Mouse (Mus musculus): ENCODE data around the gene Filip1l.

Gene Filip1l

GRCm38 (mm10) chr16:57352751-57353150 lies at the start of gene Filip1l:
Filip1l (plus strand) TSS chr16:57353093.
- DNase-seq (ENCODE audit: low spot score) = no peak

DNA sequence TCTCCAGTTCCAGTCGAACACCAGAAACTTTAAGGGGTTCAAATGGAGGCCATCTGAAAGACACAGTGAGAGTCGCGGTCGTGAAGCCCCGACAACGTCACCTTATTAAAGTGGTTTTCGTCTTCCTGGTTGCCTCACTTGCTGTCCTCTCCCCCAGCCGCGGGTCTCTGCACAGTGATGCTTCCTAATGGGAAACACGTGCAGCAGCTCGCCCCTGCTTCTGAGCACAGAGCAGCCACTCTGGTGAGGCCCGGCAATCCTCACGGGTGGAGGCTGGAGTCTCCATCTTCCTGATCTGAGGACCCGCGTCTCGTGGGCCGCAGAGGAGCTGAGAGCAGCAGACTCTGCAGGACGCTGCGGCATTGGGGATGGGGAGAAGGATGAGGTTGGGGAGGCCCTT lies 49.2 kb upstream of the Filip1l start:
- DNase-seq (ENCODE audit: low spot score) = no peak

- no peak for DNase-seq (ENCODE audit: low spot score)
These were observed 47.4 kb upstream of the Filip1l start for GRCm38 (mm10) chr16:57305463-57305862.

DNA sequence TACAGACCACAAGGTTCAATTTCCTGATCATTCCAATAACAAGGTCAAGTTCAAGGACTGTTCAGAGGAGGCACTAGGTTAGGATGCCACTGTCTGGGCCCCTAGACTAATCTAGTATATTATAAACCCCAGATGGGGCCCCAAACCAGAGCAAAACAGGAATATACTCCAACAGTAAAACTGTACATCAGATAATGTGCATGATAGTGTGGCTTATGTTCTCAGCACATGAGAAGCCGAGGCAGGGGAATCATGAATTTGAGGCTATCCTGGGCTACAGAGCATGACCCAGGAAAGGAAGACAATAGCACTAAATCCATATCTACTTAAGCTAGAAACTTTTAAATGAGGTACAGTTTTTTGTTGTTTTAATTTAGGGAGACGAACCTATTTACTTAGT lies 40.8 kb upstream of the Filip1l start:
- DNase-seq (ENCODE audit: low spot score) = no peak

- no peak for DNase-seq (ENCODE audit: low spot score)
These were observed 39.4 kb upstream of the Filip1l start for GRCm38 (mm10) chr16:57313487-57313886.

GRCm38 (mm10) chr16:57314236-57314635 lies 38.7 kb upstream of the Filip1l start:
- no peak for DNase-seq (ENCODE audit: low spot score)

DNA sequence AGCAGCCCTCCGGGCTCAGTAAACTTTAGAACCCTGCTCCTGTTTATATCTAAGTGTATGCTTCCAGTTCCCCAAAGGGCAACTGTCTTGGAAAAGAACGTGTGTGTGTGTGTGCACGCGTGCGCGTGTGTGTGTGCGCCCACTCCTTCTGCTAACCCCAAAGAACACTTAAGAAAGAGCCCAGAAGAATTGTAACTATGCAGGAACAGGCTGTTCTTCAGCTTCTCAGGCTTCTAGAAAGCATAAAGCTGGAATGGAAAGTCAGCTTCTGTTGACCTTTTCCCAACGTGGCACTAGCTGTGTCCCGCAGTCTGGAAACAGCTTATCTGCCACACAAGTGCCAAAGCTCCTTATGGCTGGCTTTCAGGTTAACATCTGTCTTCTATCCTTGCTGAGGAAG lies 37.9 kb upstream of the Filip1l start:
- DNase-seq (ENCODE audit: low spot score) = no peak

DNA sequence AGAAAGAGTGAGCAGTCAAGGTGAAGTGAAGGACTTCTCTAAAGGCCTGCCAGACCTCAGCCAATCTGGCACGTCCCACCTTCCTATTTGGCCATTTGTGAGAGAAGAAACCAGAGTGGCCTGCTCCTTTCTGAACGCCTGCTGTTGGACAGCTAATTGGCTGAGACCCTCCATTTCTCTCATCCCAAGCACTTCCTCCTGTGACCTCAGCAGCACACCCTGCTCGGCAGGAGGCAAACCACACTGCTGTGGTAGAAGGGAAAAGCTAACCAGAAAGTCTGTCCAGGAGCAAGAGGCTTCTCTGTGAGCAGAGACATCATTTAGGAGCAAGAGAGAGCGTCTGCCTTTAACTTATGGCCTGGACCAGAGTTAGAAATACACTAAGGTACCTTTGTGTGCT lies 35.8 kb upstream of the Filip1l start:
- DNase-seq (ENCODE audit: low spot score) = no peak

DNA sequence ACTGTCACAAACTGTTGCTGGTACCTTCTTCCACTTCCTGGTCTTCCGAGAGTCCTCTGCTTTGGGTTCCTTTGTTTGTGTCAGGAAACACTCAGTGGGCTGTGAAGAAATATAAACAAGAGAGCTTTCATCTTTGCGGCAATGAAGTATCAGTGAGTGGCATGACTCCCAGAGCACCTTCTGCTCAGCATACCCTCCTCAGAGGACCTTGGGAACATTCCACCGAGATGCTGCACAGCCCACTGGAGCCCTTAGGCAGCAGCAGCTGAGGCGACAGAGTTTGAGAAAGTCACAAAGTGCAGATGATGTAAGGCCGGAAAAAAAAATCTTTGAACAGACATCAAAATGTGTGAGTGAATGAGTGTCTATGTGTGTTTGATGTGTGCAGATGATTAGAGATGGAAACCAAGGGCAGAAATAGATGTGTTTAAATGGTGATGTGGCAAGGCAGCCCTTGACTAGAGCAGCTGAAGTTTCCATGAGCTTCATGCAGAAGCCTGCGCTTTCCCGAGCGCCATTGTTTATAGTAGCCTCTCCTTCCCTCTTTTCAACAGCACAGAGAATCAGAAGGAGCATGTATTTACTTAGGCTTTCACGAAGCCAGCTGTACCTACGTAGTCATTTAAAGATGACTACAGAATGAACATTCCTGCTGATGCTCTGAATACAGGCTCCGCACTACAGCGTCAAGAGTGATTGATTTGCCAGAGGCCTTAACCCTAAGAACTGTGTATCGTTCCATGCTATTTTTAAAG lies 34.8 kb upstream of the Filip1l start:
- DNase-seq (ENCODE audit: low spot score) = no peak

GRCm38 (mm10) chr16:57318637-57319125 lies 34.2 kb upstream of the Filip1l start:
- no peak for DNase-seq (ENCODE audit: low spot score)

DNA sequence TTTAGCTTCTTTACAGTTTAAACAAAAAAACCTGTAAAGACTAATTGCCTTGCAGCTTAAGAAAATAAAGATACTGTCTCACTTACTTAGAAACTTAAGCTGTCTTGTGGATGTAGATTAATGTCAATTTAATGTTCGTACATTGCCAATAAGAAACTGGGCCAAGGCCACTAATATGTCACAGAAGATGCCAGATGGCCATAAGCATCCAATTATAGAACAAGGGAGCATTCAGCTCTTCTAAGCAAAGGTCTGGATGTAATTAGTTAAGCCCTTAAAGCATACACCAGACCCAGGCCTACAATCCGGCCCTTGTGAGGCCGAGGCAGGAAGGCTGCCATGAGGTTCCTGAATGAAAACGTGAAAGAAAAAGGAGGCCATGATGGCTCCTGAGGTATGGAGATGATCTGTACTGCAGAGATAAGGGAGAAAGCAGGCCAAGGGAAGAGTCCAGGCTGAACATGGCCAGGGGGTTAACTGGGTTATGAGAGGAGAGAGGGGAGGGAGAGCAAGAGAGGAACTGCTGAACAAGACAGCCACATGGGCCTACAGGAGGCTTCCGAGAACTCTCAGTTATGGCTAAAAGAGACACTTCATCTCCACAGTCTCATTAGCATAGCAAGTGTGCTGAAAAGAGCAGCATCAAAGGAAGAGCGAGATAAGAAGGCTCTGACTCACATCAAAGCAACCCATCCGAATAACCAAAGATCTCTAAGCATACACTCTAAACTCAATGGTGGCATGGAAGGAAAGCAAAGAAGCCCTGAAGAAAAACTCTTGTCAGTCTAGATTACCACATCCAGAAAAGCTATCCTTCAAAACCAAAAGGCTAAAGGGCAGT lies 33.4 kb upstream of the Filip1l start:
- peak; percentile 71 for DNase-seq (ENCODE audit: low spot score)

GRCm38 (mm10) chr16:57326996-57327395 lies 25.9 kb upstream of the Filip1l start:
- no peak for DNase-seq (ENCODE audit: low spot score)

DNA sequence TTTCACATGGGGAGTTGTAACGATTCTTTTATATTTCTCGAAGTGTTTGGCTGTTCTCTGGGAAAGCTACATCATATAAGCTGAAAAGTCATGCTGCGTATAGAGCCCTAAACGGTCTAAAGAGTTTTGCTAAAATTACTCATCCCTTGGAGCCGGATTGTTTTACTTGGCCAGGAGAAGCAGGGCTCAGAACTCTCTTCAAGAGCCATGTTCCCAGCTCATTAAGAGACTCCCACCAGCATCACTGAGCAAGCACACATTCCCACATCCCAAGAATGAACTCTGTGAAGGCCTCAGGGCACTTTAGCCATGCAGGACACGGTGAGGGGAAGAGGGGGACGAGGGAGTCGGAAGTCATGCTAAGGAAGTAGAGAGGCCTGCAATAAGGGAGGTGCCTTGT lies 23.9 kb upstream of the Filip1l start:
- no peak for DNase-seq (ENCODE audit: low spot score)

GRCm38 (mm10) chr16:57330111-57330510 lies 22.8 kb upstream of the Filip1l start:
- no peak for DNase-seq (ENCODE audit: low spot score)

- DNase-seq (ENCODE audit: low spot score) = no peak
These were observed 20.6 kb upstream of the Filip1l start for GRCm38 (mm10) chr16:57332301-57332700.

DNA sequence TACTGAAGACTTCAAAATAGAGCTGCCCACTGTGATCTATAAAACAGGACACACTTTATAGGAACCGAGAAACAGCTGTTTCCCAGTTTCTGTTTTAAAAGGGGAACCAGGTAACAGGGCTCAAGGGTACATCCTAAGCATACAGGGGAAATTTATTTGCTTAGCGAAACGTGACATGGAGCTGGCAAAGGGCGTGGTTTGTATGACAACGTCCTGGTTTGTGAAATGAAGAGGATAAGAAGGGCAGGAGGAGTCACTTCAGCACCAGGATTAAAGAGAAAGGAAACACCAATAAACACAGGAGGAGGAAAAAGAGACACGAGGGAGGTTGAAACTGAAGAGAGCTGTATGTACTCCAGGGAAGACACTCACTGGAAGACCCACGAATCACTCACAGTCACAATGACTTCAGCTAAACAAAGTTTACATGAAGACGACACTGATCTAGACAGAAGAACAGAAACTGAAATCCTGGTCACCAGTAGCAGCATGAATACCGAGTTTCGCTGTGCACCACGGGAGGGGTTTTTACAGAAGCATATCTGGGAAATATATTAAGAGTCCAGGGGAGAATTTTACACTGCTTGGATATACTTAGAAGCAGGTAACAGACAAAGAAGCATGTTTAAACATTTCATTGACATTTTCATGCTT lies 16.0 kb upstream of the Filip1l start:
- no peak for DNase-seq (ENCODE audit: low spot score)

GRCm38 (mm10) chr16:57339765-57340612 lies 12.9 kb upstream of the Filip1l start:
- no peak for DNase-seq (ENCODE audit: low spot score)

DNA sequence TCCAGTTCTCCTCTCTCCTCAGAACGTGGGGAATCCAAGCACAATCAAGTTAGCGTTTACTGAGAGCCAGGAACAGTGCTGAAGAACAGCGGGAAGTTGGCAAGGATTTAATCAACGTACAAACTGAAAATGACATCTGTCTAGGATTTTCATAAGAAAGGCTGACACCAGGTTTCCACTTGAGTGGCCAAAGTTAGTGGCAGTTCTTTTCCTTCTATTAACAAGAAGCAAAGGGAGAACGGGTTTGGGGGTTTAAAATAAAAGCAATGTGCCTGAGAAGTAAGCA lies 12.3 kb upstream of the Filip1l start:
- DNase-seq (ENCODE audit: low spot score) = no peak

DNA sequence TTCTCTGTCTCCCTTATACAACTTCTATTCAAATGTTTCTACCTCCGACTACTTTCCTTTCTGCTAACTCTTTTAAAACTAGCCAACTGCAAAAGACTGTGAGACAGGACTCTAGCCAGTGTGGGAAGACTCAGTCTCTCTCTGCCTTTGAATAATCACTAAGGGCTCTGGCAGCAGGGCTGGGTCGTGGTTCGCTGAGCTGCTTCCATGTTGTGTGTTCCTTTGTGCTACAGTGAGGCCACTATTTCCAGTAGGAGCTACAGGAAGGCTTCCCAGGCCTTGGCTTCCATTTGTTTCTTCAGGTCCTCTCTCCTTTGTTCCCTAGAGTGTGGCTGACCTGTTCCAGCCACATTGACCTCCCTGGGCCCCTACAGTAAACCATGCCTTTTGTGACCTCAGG lies 6.6 kb upstream of the Filip1l start:
- no peak for DNase-seq (ENCODE audit: low spot score)

DNA sequence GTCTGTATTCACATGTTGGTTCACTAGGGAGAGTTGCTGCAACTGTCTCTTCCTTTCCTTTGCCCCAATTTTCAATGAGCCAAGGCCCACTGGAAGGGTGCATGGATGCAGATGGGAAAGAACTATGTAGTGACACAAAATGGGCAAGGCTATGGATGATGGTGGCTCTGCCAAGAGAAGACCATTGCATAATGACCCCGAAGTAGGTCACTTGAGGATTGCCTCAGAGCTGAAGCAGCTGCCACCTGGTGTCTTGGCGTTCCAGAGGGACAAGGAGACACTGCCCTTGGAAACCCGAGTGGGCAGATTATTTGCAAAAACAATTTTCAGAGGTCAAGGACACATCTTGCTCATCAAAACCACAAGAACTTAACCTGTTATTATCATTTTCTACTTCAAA lies 3.9 kb upstream of the Filip1l start:
- DNase-seq (ENCODE audit: low spot score) = no peak

- no peak for DNase-seq (ENCODE audit: low spot score)
These were observed 3.2 kb upstream of the Filip1l start for GRCm38 (mm10) chr16:57349689-57350088.

DNA sequence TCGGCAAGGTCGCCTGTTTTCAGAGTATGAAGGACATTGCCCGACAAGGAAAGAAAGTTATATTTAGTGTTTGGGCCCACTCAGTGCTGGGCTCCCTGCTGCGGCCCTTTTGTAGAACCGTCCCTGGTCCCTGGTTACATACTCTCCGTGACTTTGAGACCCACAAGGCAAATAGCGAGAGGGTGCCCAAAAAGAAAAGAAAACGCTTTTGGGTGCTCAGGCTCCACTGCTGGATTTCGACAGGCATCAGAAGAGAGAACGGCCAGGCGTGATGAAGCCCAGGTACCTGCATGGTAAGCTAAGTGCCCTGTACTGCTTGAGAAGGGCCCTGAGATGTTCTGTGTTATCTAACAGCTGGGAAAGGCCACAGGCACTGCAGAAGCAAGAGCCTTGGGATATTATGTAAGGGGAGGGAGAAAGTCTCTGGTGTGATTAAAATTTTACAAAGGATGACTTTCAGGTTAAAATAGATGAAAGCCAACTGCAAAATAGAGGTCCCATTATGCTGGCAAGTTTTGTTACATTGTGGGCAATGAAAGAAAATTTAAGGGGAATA lies 351 bp downstream of the Filip1l start:
- DNase-seq (ENCODE audit: low spot score) = no peak
